Mouse (Mus musculus) G1E-ER4 (cell line): ENCODE results near the gene Lrguk. TPM values are rescaled to one million over a fixed set of nuclear protein-coding genes. Genes with fewer than 3 reads are reported as not detected.

Source experiments
- GATA1 ChIP-seq: IDR thresholded peaks from one replicate; pipeline ENCODE4 v1.8.0; 2012; ENCODE audit warnings: low read length, inconsistent platforms
- polyA plus RNA-seq: library from polyadenylated mRNA; stranded (reverse); fragments of >175 nt; gene quantifications from 2 replicates; pipeline ENCODE4 v1.2.3, GENCODE M21; 2012

Lrguk gene
- polyA plus RNA-seq, 1 experiment, result 0.03 TPM

GRCm38 (mm10) chr6:34153069-34154052 lies 124.1 kb downstream of the Lrguk start:
- no peak for TF ChIP-seq GATA1

- no peak for TF ChIP-seq GATA1
These were observed 125.0 kb downstream of the Lrguk start for GRCm38 (mm10) chr6:34154202-34154601.

- TF ChIP-seq GATA1, result no peak
These were observed 126.0 kb downstream of the Lrguk start for GRCm38 (mm10) chr6:34155137-34155804.

- TF ChIP-seq GATA1, result peak; percentile 34
These were observed 126.8 kb downstream of the Lrguk start for GRCm38 (mm10) chr6:34156057-34156456.

DNA sequence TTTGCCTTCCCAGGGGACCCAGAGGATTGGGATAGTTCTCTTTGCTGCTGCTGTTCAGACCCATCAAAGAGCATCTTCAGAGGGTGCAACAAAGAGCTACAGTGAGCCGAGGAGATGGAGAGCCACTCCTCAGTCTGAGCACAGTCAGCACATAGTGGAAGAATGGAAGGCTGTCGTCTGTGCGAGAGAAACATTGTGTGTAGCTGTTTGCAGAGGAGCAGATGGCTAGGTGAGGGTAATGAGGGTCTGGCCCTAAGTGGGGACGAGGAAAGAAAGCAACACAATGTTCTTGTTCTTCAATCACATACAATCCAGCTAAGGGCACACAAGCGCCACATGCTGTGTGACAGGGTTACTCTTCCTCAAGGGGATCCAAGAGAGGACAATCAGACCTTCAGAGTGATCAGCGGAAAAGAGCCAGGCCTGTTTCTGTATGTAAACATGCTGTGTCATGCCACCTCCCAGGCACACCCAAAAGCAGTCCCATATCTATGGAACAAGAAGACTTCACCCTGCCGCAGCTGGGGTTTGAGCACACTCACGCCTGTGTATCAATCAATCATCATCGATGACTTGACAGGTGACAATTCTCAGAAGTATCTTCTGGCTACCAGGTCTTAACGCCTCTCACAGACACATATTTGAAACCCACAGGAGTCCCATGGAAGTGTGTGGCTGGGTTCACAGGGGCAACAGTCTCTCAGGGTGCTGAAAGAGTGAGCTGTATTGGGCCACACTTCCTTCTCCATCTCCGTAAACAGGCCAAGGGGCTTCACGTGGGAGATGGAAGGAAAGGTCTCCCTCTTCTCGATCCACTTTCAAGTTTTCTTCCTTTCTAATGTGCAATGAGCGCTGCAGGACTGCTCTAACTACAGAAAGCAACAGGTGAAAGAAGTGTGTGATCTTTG lies 127.8 kb downstream of the Lrguk start:
- TF ChIP-seq GATA1, result peak; percentile 60

GRCm38 (mm10) chr6:34159998-34160815 lies 131.0 kb downstream of the Lrguk start:
- no peak for TF ChIP-seq GATA1

GRCm38 (mm10) chr6:34160816-34161310 lies 131.6 kb downstream of the Lrguk start:
- TF ChIP-seq GATA1, result no peak

DNA sequence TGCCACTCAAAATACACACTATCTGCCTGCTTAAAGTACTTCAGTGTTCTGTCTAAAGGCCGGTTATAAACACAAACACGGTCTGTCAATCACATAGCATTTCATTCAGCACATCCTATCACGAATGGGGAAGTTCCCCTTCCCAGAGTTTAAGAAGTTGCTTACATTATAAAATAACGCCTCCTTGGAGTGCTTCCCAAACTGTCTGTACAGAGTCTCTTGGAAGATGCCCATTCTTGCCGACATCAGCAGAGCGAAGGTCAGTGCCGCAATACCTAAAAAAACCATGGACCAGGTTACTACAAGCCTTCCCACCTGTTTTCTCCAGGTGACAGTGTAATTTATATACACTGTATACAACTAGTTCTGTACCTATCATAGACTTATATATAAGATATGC lies 132.3 kb downstream of the Lrguk start:
- no peak for TF ChIP-seq GATA1

DNA sequence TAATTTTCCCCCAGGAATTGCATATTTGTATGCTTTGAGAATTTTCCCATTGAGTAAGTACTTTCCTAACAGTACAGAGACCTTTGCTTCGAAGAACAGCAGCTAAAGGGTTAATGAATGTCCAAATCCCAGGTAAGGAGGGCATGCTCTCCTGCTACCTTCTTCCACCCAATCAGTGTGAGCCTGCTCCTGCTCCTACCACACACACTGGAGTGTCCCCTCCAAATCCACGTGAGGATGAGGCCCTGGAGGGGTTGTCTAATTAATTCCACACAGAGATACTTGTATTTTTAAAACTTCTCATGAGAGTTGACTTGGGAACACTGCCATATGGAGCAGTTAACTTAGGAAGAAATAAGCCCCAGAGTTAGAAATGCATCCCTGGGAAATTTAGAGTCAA lies 133.4 kb downstream of the Lrguk start:
- TF ChIP-seq GATA1, result no peak

DNA sequence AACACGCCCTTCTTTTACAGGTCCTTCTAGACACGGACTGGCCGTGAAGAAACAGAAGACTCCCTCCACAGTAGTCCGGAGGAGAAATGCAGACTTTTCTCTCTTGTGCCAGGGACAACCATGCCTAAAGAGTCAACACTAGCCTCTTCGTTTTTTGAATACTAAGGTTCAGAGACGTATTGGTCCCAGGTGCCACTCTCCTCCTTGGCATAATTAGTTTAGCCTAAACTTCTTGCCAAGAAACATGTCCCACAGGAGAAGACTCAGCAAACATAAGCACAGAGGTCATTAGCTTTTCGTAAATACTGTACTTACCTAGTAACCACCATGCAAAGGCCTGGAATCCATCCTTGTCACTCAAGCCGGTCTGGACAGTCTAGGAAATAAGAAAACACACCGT lies 133.8 kb downstream of the Lrguk start:
- TF ChIP-seq GATA1, result no peak

DNA sequence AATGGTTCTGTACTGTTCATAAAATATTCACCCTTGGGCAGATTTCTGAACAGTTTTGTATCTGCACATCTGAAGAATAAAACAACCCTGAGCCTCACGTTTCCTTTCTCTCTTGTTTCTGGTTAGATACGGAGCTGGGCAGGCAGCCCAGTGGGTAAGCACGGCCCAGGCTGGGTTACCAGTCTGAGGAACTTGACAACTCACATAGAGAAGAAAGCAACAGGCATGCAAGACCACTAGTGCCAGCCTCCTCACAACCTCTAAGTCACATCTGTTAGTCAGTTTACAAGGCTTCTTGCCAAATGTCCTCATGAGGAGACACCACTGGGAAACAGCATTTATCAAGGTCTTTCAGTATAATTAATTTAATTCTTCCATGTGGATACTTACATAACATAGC lies 139.6 kb downstream of the Lrguk start:
- TF ChIP-seq GATA1, result no peak

DNA sequence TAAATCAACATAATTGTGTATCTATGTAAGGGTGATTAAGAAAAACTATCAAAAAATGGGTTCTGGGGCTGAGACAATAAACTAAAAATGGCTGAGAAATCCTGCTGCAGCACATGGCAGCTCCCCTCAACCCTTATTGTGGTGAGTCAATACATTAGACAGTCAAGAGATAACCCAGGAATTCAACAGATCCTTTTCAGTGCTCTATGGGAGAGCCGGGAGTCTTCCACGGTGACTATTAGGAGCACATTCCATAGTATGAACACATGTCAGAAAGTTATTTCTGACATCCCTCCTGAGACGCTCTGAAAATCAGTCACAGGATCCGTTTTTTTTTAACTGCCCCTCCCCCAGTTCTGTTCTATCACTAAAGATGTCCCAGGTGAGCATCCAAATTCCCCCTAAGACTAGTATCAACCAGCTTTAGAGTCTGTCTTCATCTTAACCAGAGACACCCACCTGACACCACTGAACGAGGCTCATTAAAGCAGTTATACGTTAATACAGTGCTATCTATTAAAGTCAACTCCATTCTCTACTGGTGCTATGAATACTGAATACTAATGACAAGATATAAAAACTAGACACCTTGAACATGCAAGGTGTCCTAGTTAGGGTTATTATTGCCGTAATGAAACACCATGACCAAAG lies 141.7 kb downstream of the Lrguk start:
- TF ChIP-seq GATA1, result no peak

GRCm38 (mm10) chr6:34171748-34172457 lies 142.7 kb downstream of the Lrguk start:
- TF ChIP-seq GATA1, result no peak

DNA sequence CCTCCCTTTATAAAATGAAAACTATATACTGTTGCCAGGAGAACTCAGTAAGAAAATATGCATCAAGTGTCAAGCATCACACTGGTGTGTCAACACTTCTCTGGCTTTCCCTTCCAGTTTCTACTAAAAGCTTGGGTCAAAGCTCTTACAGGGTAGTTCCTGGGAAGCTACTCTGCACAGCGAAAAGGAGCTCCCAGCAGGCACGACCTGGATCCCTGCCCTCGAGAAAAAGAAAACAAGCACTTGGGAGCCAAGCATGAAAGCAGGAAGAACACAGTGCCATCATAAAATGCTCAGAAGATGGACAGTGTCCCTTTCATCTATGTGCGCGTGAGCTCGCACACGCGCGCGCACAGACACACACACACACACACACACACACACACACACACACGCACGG lies 144.0 kb downstream of the Lrguk start:
- TF ChIP-seq GATA1, result no peak
